Mouse (Mus musculus) neural tube, embryonic 12.5 days (tissue): ENCODE measurements at regions not wholly inside any gene's neighbourhood (a gene's known extent, or its start where the extent isn't known, plus 50 kb on each side); places are given as distances from the start of the nearest gene placed in this dataset.

ENCODE experiments used
- ATAC-seq: fragments of 200-750 bp; cut with Nextera tagmentation; 2 replicates; pipeline ENCODE4 v1.8.0; 2017; ENCODE audit warnings: low read depth, mild to moderate bottlenecking, moderate TSS enrichment, moderate library complexity; ENCODE audit not compliant: low FRiP score
- H3K27ac ChIP-seq: fragments of 300-500 bp; sonication (generic); 2 replicates; pipeline ENCODE4 v1.5.1; 2016
- H3K27me3 ChIP-seq: fragments of 300-500 bp; sonication (generic); replicated peaks from 2 replicates; pipeline ENCODE4 v1.6.1; 2016; ENCODE audit warnings: mild to moderate bottlenecking
- H3K36me3 ChIP-seq: fragments of 300-500 bp; sonication (generic); 2 replicates; pipeline ENCODE4 v1.6.1; 2016; ENCODE audit warnings: mild to moderate bottlenecking
- H3K4me1 ChIP-seq: fragments of 300-500 bp; sonication (generic); 2 replicates; pipeline ENCODE4 v1.6.1; 2016
- H3K4me2 ChIP-seq: fragments of 300-500 bp; sonication (generic); replicated peaks from 2 replicates; pipeline ENCODE4 v1.6.1; 2016; ENCODE audit warnings: mild to moderate bottlenecking
- H3K4me3 ChIP-seq: fragments of 300-500 bp; sonication (generic); 2 replicates; pipeline ENCODE4 v1.5.1; 2016
- H3K9ac ChIP-seq: fragments of 300-500 bp; sonication (generic); 2 replicates; pipeline ENCODE4 v1.6.1; 2016; ENCODE audit warnings: mild to moderate bottlenecking
- H3K9me3 ChIP-seq: fragments of 300-500 bp; sonication (generic); 2 replicates; pipeline ENCODE4 v1.6.1; 2016; ENCODE audit warnings: mild to moderate bottlenecking
- WGBS: fragments of 180-500 bp; shearing (Covaris S2); methylation state at CpG from one replicate; pipeline ENCODE4 v1.1.7; 2016; 5-methylcytosine and 5-hydroxymethylcytosine counted together

GRCm38 (mm10) chr15:38390450-38390849 is 965.1 kb downstream of the 4930447A16Rik start:
- no peak overlapping the region for H3K4me2 ChIP-seq
- H3K27me3 ChIP-seq = no peaks in the 10 kb centered on the region
- H3K9me3 ChIP-seq = no peaks in the 10 kb centered on the region
- H3K4me1 ChIP-seq = peaks cover 5% of the 10 kb centered on the region; the same call in 1 of the 2 replicates
- H3K4me3 ChIP-seq = no peak overlapping the region
- H3K36me3 ChIP-seq = no peaks in the 10 kb centered on the region
- H3K9ac ChIP-seq = no peak overlapping the region
- ATAC-seq = no peak
- no peak overlapping the region for H3K27ac ChIP-seq
- 91% methylated on average over 12 of the region's 12 CpGs for WGBS

- Histone ChIP-seq H3K4me1 (peaks cover 5% of the 10 kb centered on the region; the same call in 1 of the 2 replicates), H3K27ac (no peak overlapping the region), H3K4me3 (no peak overlapping the region), H3K36me3 (no peaks in the 10 kb centered on the region), H3K9me3 (no peaks in the 10 kb centered on the region), H3K9ac (no peak overlapping the region), H3K4me2 (no peak overlapping the region), H3K27me3 (no peaks in the 10 kb centered on the region)
- 69% methylated on average over 6 of the region's 6 CpGs for WGBS
- no peak for ATAC-seq
These were observed 966.1 kb downstream of the 4930447A16Rik start for GRCm38 (mm10) chr15:38391420-38391819.

GRCm38 (mm10) chr15:38391860-38392259 is 966.5 kb downstream of the 4930447A16Rik start:
- Histone ChIP-seq H3K4me1 (peaks cover 5% of the 10 kb centered on the region; the same call in 1 of the 2 replicates), H3K36me3 (no peaks in the 10 kb centered on the region), H3K27me3 (no peaks in the 10 kb centered on the region), H3K27ac (no peak overlapping the region), H3K4me3 (no peak overlapping the region), H3K4me2 (no peak overlapping the region), H3K9me3 (no peaks in the 10 kb centered on the region), H3K9ac (no peak overlapping the region)
- no peak for ATAC-seq
- WGBS = 28% methylated on average over 4 of the region's 4 CpGs

- no peak overlapping the region for H3K4me3 ChIP-seq
- H3K9ac ChIP-seq = no peak overlapping the region
- WGBS = 67% methylated on average over 5 of the region's 5 CpGs
- H3K27ac ChIP-seq = no peak overlapping the region
- H3K4me1 ChIP-seq = peaks cover 5% of the 10 kb centered on the region; the same call in 1 of the 2 replicates
- no peaks in the 10 kb centered on the region for H3K27me3 ChIP-seq
- H3K4me2 ChIP-seq = no peak overlapping the region
- H3K9me3 ChIP-seq = no peaks in the 10 kb centered on the region
- H3K36me3 ChIP-seq = no peaks in the 10 kb centered on the region
- no peak for ATAC-seq
These were observed 967.2 kb downstream of the 4930447A16Rik start for GRCm38 (mm10) chr15:38392441-38393149.

- Histone ChIP-seq H3K27ac (no peak overlapping the region), H3K4me3 (no peak overlapping the region), H3K9ac (no peak overlapping the region), H3K4me1 (no peaks in the 10 kb centered on the region), H3K27me3 (no peaks in the 10 kb centered on the region), H3K36me3 (no peaks in the 10 kb centered on the region), H3K9me3 (no peaks in the 10 kb centered on the region), H3K4me2 (no peak overlapping the region)
- 89% methylated on average over 4 of the region's 4 CpGs for WGBS
- ATAC-seq = no peak
These were observed 973.5 kb downstream of the 4930447A16Rik start for GRCm38 (mm10) chr15:38398852-38399251.

- ATAC-seq = no peak
- Histone ChIP-seq H3K4me1 (no peaks in the 10 kb centered on the region), H3K27ac (no peak overlapping the region), H3K4me3 (no peak overlapping the region), H3K27me3 (no peaks in the 10 kb centered on the region), H3K36me3 (no peaks in the 10 kb centered on the region), H3K4me2 (no peak overlapping the region), H3K9me3 (no peaks in the 10 kb centered on the region), H3K9ac (no peak overlapping the region)
- WGBS = 98% methylated on average over 1 of the region's 1 CpGs
These were observed 977.4 kb downstream of the 4930447A16Rik start for GRCm38 (mm10) chr15:38402762-38403161.

GRCm38 (mm10) chr15:38403760-38404375 is 978.5 kb downstream of the 4930447A16Rik start:
- Histone ChIP-seq H3K9ac (no peak overlapping the region), H3K9me3 (no peaks in the 10 kb centered on the region), H3K36me3 (no peaks in the 10 kb centered on the region), H3K4me3 (no peak overlapping the region), H3K27ac (no peak overlapping the region), H3K4me1 (no peaks in the 10 kb centered on the region), H3K27me3 (no peaks in the 10 kb centered on the region), H3K4me2 (no peak overlapping the region)
- 78% methylated on average over 6 of the region's 6 CpGs for WGBS
- ATAC-seq = no peak

- Histone ChIP-seq H3K9ac (no peak overlapping the region), H3K4me1 (no peaks in the 10 kb centered on the region), H3K4me2 (no peak overlapping the region), H3K27me3 (no peaks in the 10 kb centered on the region), H3K36me3 (no peaks in the 10 kb centered on the region), H3K4me3 (no peak overlapping the region), H3K9me3 (no peaks in the 10 kb centered on the region), H3K27ac (no peak overlapping the region)
- 55% methylated on average over 13 of the region's 13 CpGs for WGBS
- no peak for ATAC-seq
These were observed 981.0 kb downstream of the 4930447A16Rik start for GRCm38 (mm10) chr15:38406114-38406960.

GRCm38 (mm10) chr15:38407476-38407875 is 982.1 kb downstream of the 4930447A16Rik start:
- Histone ChIP-seq H3K27ac (no peak overlapping the region), H3K36me3 (no peaks in the 10 kb centered on the region), H3K4me1 (no peaks in the 10 kb centered on the region), H3K27me3 (no peaks in the 10 kb centered on the region), H3K9me3 (no peaks in the 10 kb centered on the region), H3K4me2 (no peak overlapping the region), H3K9ac (no peak overlapping the region), H3K4me3 (no peak overlapping the region)
- ATAC-seq = no peak
- WGBS = 66% methylated on average over 5 of the region's 5 CpGs

GRCm38 (mm10) chr15:38409168-38409567 is 983.8 kb downstream of the 4930447A16Rik start:
- no peak overlapping the region for H3K9ac ChIP-seq
- H3K27ac ChIP-seq = no peak overlapping the region
- ATAC-seq = no peak
- H3K36me3 ChIP-seq = no peaks in the 10 kb centered on the region
- no peaks in the 10 kb centered on the region for H3K9me3 ChIP-seq
- no peak overlapping the region for H3K4me3 ChIP-seq
- no peaks in the 10 kb centered on the region for H3K4me1 ChIP-seq
- H3K4me2 ChIP-seq = no peak overlapping the region
- 86% methylated on average over 4 of the region's 4 CpGs for WGBS
- H3K27me3 ChIP-seq = no peaks in the 10 kb centered on the region

GRCm38 (mm10) chr15:38410462-38410861 is 985.1 kb downstream of the 4930447A16Rik start:
- Histone ChIP-seq H3K9ac (no peak overlapping the region), H3K9me3 (no peaks in the 10 kb centered on the region), H3K27me3 (no peaks in the 10 kb centered on the region), H3K27ac (no peak overlapping the region), H3K36me3 (no peaks in the 10 kb centered on the region), H3K4me2 (no peak overlapping the region), H3K4me3 (no peak overlapping the region), H3K4me1 (no peaks in the 10 kb centered on the region)
- 88% methylated on average over 1 of the region's 1 CpGs for WGBS
- no peak for ATAC-seq

GRCm38 (mm10) chr15:38412481-38412880 is 987.1 kb downstream of the 4930447A16Rik start:
- Histone ChIP-seq H3K9me3 (no peaks in the 10 kb centered on the region), H3K4me3 (no peak overlapping the region), H3K27me3 (no peaks in the 10 kb centered on the region), H3K9ac (no peak overlapping the region), H3K36me3 (no peaks in the 10 kb centered on the region), H3K4me1 (no peaks in the 10 kb centered on the region), H3K4me2 (no peak overlapping the region), H3K27ac (no peak overlapping the region)
- no peak for ATAC-seq
- WGBS = 87% methylated on average over 3 of the region's 3 CpGs
